12 mouse cellular contexts compared by ENCODE assay signal in genomic region chr1:84885174-84885573, GRCm38 (mm10). TPM values are rescaled to one million over a fixed set of nuclear protein-coding genes. Genes with fewer than 3 reads are reported as not detected.
A peak's percentile ranks its signal among the peaks of the same experiment; 100 is the strongest.
DNase-seq lines count a peak whose midpoint lies in the region; ATAC-seq and TF ChIP-seq lines count a peak whose summit lies in the region.
"Had no signal": no experiment of that assay in that cellular context is flagged by ENCODE, and none has a peak within 500 bp of the region (broad histone marks: within the 10 kb centered on the region; RNA-seq: fewer than 3 reads in every experiment).

No protein-coding gene starts in this region.

- H3K4me2 ChIP-seq in lung, postnatal 0 days (replicated peaks; ENCODE audit: low read depth, low read length): no peak overlapping the region
- H3K4me2 ChIP-seq: neural tube, embryonic 12.5 days had no signal

- H3K9me3 ChIP-seq in lung, postnatal 0 days (ENCODE audit: low read length): no peaks in the 10 kb centered on the region
- no peaks in the 10 kb centered on the region for H3K9me3 ChIP-seq in heart, embryonic 10.5 days

- intact Hi-C loops in left cerebral cortex, adult 2 months (cut with DNase I): loop anchor here (10.0 kb wide), 1 partner anchor 150 kb away; no protein-coding TSS in a partner anchor
- intact Hi-C loops in left cerebral cortex, postnatal 25 days (cut with DNase I): no loop called here

- TF ChIP-seq CTCF in left cerebral cortex, adult 2 months (IDR thresholded peaks at IDR 0.05): peak; percentile 54
- TF ChIP-seq CTCF in lung, postnatal 0 days (IDR thresholded peaks at IDR 0.05): peak; percentile 43

- no peaks in the 10 kb centered on the region for H3K36me3 ChIP-seq in lung, postnatal 0 days (ENCODE audit: insufficient read depth, low read length)
- H3K36me3 ChIP-seq in heart, embryonic 10.5 days: no peaks in the 10 kb centered on the region
- H3K36me3 ChIP-seq: neural tube, embryonic 12.5 days had no signal

- H3K27ac ChIP-seq in left cerebral cortex, adult 2 months: no peak overlapping the region
- H3K27ac ChIP-seq in lung, postnatal 0 days (ENCODE audit: low read length): no peak overlapping the region
- H3K27ac ChIP-seq in heart, embryonic 10.5 days: no peak overlapping the region
- H3K27ac ChIP-seq: neural tube, embryonic 12.5 days had no signal

- no peaks in the 10 kb centered on the region for H3K27me3 ChIP-seq in lung, postnatal 0 days (replicated peaks; ENCODE audit: insufficient read depth, low read length)
- H3K27me3 ChIP-seq in heart, embryonic 10.5 days (ENCODE audit: insufficient read depth, poor library complexity, severe bottlenecking): no peaks in the 10 kb centered on the region
- H3K27me3 ChIP-seq: neural tube, embryonic 12.5 days had no signal

- no peak for TF ChIP-seq EP300 in lung, postnatal 0 days (IDR thresholded peaks at IDR 0.05)

- peak; percentile 4 for DNase-seq in cerebellum, adult 11 months
- no peak for DNase-seq in cerebellum, adult 9-11 months
- no peak for DNase-seq in left cerebral cortex, adult 2 months (ENCODE audit: extremely low spot score in 1 of 2, low spot score in 2 of 2)
- no peak for DNase-seq in left cerebral cortex, postnatal 25 days (ENCODE audit: low spot score in 2 of 2)
- DNase-seq in ES-CJ7 (ENCODE audit: low read depth, low spot score): peak; percentile 74
- no peak for DNase-seq in lung, postnatal 0 days (ENCODE audit: low spot score)
- DNase-seq in ovary, postnatal 14 days (ENCODE audit: low spot score): no peak
- no peak for DNase-seq in heart, embryonic 10.5 days (ENCODE audit: low spot score)
- DNase-seq: adrenal gland, postnatal 10 days; heart, adult 11 months had no signal

- no peaks in the 10 kb centered on the region for H3K4me1 ChIP-seq in lung, postnatal 0 days (ENCODE audit: insufficient read depth, low read depth, low read length)
- no peaks in the 10 kb centered on the region for H3K4me1 ChIP-seq in heart, embryonic 10.5 days

- no peak overlapping the region for H3K9ac ChIP-seq in lung, postnatal 0 days (replicated peaks; ENCODE audit: low read depth)
- H3K9ac ChIP-seq: neural tube, embryonic 12.5 days had no signal

- 76% methylated on average over 3 of the region's 3 CpGs for WGBS in lung, postnatal 0 days
- 80% methylated on average over 3 of the region's 3 CpGs for WGBS in heart, embryonic 10.5 days

- H3K4me3 ChIP-seq in left cerebral cortex, adult 2 months: no peak overlapping the region
- no peak overlapping the region for H3K4me3 ChIP-seq in lung, postnatal 0 days (ENCODE audit: low read depth, low read length)
- H3K4me3 ChIP-seq in heart, embryonic 10.5 days: no peak overlapping the region
- H3K4me3 ChIP-seq: neural tube, embryonic 12.5 days had no signal

- no peak for ATAC-seq in lung, postnatal 0 days
- ATAC-seq: hindbrain, embryonic 16.5 days had no signal

RNA-seq across cellular contexts. Expression of gene Trip12, which starts 44.9 kb away (rescaled TPM):
- total RNA-seq in left cerebral cortex, adult 2 months (2021): 100 to 1,000 TPM; 196 to 219 TPM
- total RNA-seq in left cerebral cortex, postnatal 25 days (2021): 100 to 1,000 TPM; 194 to 196 TPM
- polyA plus RNA-seq in lung, postnatal 0 days (2015; fragmentation: Nextera tagmentation; extraction: Ambion mirVana): 26.6 and 31.2 TPM in 2 replicates
- polyA plus RNA-seq in heart, embryonic 10.5 days (2016; fragmentation: Nextera tagmentation; extraction: Ambion mirVana): 68.5 and 78.0 TPM in 2 replicates

RNA-seq across cellular contexts. Expression of gene Fbxo36, which starts 45.5 kb away (rescaled TPM):
- 1 to 10 TPM; 2.3 to 2.4 TPM for total RNA-seq in left cerebral cortex, adult 2 months (2021)
- 1 to 10 TPM; 2.2 to 2.5 TPM for total RNA-seq in left cerebral cortex, postnatal 25 days (2021)
- 23.6 and 24.1 TPM in 2 replicates for polyA plus RNA-seq in lung, postnatal 0 days (2015; fragmentation: Nextera tagmentation; extraction: Ambion mirVana)
- polyA plus RNA-seq in heart, embryonic 10.5 days (2016; fragmentation: Nextera tagmentation; extraction: Ambion mirVana): 7.0 and 8.6 TPM in 2 replicates

RNA-seq across cellular contexts. Expression of gene Slc16a14, which starts 49.8 kb away (rescaled TPM):
- total RNA-seq in left cerebral cortex, adult 2 months (2021): 10 to 100 TPM; 12.5 to 12.9 TPM
- total RNA-seq in left cerebral cortex, postnatal 25 days (2021): 10 to 100 TPM; 12.5 to 12.7 TPM
- 0.04 TPM in 1 of 2 replicates, not detected in the other for polyA plus RNA-seq in lung, postnatal 0 days (2015; fragmentation: Nextera tagmentation; extraction: Ambion mirVana)
- polyA plus RNA-seq in heart, embryonic 10.5 days (2016; fragmentation: Nextera tagmentation; extraction: Ambion mirVana): 0.09 and 0.18 TPM in 2 replicates

Comparison
In these comparisons a context has a peak if more than half of its experiments do, and no peak if none do; other contexts are left out.
1. DNase-seq: peak in cerebellum, adult 11 months (single experiment) and ES-CJ7 (single experiment); none in cerebellum, adult 9-11 months (single experiment), left cerebral cortex, adult 2 months (0 of 2), left cerebral cortex, postnatal 25 days (0 of 2), lung, postnatal 0 days (single experiment), ovary, postnatal 14 days (single experiment) and heart, embryonic 10.5 days (single experiment).